Mouse (Mus musculus): Measurements from ENCODE around the gene Tmem254c.
"Not testable (repeated sequence)": the region's sequence is repeated elsewhere in the genome, so short reads cannot be mapped to it uniquely, and the experiment has no call there.

Tmem254c gene

DNA sequence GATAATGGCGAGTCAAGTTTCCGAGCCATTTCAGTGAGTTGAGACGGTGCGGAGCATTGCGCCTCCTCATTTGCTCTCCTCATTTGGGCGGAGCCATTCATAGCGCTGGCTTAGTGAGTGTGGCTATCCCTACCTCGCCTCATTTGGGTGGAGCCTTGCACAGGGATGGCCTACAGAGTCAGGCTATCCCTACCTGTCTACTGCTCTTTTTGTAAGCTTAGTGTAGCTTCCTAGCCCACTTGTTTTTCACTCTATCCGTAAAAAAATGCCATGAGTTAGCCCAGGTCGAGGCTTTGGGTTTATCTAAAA is at the start of gene Tmem254c:
Gene Tmem254c (minus strand): TSS at position 31 of the 309 bp plus-strand sequence.
- DNase-seq = not testable (repeated sequence)

GRCm38 (mm10) chr14:26097622-26098021 is 30.5 kb upstream of the Tmem254c start:
- not testable (repeated sequence) for DNase-seq

- not testable (repeated sequence) for DNase-seq
Measured at GRCm38 (mm10) chr14:26081997-26082396, 14.8 kb upstream of the Tmem254c start, which contains the start of gene Cphx3. TSS of gene Cphx3 (plus strand) at chr14:26082297.

GRCm38 (mm10) chr14:26081216-26081615 is 14.1 kb upstream of the Tmem254c start, which contains the start of gene Cphx2:
TSS of gene Cphx2 (plus strand) at chr14:26081516.
- not testable (repeated sequence) for DNase-seq

DNA sequence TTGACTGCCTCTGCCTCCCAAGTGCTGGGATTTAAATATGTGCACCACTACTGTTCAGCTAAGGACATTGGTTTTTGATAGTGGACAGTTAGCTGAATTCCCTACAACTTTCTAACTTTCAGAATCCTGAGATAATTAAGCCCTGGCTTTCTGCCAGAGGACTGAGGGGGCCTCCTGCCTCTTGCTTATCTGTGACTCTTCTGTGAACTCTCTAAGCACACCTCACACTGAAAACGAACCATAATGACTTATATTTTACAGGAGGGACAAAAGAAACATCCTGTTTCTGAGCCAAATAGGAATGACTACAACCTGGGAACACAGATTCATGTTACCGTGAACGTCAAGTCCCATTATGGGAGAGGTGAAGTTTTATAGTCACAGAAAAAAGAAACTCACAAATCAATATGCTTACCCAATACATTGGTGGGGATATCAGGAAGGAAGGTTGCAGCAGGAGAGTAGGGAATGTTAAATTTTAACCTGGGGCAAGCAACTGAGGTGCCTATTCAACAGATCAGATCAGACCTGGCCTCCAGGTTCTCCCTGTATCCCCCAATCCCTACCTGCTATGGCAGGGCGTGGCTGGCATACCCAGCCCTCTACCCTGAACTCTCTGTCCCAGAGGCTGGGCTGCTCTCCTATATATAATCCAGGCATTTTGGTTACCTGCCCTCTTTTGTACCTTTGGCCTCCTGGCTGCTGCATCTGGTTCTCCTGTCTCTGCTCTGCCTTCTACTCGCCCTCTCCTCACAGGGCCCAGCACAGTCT is 9.7 kb upstream of the Tmem254c start:
- not testable (repeated sequence) for DNase-seq

GRCm38 (mm10) chr14:26066574-26067324 is 406 bp downstream of the Tmem254c start:
- not testable (repeated sequence) for DNase-seq

DNA sequence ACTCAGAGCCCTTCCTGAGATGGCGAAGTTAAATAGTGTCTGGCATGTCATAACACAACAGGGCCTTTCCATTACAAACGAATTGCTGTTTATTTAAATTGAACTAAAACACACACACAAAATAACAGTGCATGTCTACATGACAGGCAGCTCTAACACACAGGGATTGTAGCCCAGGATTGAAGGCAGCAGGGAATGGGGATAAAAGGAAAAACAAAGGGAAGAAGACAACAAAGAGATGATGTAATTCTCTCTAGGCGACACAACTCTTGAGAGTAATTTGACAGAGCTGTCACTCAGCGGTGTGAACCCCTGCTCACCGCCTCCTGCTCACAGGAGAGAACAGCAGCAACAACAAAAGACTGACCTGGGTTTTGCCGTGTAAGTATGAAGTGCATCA is 7.8 kb downstream of the Tmem254c start:
- not testable (repeated sequence) for DNase-seq

GRCm38 (mm10) chr14:26058184-26058583 is 9.0 kb downstream of the Tmem254c start:
- DNase-seq = not testable (repeated sequence)

DNA sequence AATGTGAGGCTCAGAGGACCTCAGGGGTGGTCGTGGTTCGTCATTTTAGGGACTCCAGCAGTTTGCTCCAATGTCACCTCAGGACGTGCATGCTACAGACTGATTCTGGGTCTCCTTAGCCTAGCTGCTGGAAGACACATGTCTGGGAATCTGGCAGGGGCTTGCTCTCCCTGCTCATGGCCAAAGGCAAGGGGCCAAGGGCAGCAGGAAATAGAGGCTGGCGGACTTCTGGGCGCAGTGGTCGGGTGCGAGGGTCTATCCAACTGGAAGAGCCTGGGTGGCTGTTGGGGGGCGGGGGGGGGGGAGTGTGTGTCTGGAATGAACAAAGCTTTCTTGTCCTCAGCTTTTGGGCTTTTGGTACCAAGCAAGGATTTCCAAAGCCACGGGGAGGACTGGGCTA is 18.4 kb downstream of the Tmem254c start:
- DNase-seq = not testable (repeated sequence)

GRCm38 (mm10) chr14:26047026-26047425 is 20.1 kb downstream of the Tmem254c start:
- not testable (repeated sequence) for DNase-seq

DNA sequence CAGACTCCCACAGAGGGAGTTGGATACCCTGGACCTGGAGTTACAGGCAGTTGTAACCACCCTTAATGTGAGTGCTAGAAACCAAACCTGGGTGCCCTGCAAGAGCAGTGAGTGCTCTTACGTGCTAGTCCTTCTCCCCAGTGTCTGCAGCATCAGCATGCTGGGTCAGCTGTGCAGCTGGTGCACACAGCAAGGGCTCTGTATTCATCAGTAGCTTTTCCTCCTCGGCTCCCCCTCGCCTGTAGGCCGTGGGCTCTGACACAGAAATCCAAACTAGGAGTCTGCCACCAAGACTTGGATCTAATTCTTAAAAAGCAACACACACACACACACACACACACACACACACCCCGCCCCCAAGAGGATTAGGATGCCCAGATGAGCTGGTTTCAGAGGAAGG is 22.1 kb downstream of the Tmem254c start:
- DNase-seq = not testable (repeated sequence)

DNA sequence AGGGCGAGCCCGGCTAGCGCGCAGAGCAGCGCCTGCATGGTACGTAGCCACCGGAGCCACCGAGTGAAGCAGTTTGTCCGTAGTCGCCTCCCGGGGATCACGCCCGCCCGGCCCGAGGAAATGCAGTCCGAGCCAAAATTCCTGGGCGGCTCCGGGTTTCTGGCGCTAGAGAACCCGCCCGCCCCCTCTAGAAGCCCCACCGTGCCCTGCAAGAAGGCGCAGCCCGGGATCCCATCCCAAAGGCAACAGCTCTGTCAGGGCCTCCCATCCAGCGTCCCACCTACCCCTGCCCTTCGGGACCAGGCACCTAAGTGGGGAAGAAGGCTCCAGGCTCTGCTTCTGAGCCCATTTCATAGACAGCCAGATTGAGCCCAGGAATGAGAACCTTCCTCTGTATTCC is 24.5 kb downstream of the Tmem254c start, which contains the start of gene Gm9780:
Gene Gm9780 (minus strand): TSS at position 101 of the 400 bp plus-strand sequence.
- DNase-seq = not testable (repeated sequence)

DNA sequence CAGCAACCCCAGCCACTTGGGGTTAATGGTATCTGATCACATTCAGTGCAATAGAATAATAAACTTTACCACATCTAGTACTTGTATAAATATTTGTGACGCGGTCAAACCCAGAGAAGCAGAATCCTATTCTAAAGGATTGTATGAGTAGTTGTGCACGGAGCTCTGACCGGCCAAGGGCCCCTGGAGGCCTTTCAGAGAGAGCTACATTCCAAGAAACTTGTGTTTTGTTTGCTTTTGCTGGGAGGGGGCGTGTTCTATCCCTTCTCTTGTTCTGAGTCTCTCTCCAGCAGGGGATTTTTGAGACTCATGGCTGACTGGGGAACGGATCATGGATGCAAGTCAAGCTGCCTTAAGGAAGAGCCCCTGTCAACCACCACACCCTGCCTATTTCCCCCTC is 31.7 kb downstream of the Tmem254c start:
- DNase-seq = not testable (repeated sequence)

GRCm38 (mm10) chr14:26034364-26034763 is 32.8 kb downstream of the Tmem254c start:
- DNase-seq = not testable (repeated sequence)

- not testable (repeated sequence) for DNase-seq
Measured at GRCm38 (mm10) chr14:26025653-26026052, 41.5 kb downstream of the Tmem254c start.

DNA sequence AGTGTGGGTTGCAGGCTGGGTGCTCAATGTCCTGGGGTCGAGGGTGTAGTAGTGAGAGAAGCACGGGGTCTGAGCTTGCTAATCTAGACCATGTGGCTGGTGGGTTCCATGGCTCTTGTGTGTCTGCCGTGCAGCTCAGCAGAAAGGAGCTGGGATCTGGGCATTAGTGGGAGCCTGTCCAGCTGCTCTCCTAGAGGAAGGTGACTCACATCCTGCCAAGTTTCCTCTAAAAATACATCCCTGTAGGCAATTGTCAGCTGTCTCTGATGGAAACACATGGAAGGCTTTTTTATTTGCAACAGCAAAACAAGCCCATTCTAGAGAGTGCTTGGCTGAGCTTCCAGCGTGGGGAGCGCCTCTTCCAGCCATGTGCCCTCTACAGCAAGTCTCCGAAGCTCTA is 44.3 kb downstream of the Tmem254c start:
- DNase-seq = not testable (repeated sequence)

- DNase-seq = not testable (repeated sequence)
Measured at GRCm38 (mm10) chr14:26021555-26021954, 45.6 kb downstream of the Tmem254c start.

DNA sequence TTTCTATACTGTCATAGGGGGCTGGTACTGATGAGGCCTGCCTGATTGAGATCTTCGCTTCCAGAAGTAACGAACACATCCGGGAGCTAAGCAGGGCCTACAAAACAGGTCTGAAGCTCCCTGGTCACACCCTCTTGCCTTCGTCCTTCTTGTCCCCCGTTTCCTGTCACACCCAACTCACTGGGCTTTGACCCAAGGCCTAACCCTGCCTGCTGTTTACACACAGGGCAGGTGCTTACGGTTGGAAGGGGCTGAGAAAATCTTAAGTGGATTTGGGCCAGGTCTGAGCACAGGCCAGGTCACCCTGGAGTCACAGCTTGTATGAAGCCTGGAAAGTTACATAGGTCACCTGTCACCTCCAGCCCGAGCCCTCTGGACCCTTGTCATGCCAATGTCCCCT is 50.7 kb downstream of the Tmem254c start:
- DNase-seq = not testable (repeated sequence)
